Mouse (Mus musculus): ENCODE data around the gene Dscam.
A peak's percentile ranks its signal among the peaks of the same experiment; 100 is the strongest.

Dscam gene

GRCm38 (mm10) chr16:96722135-96722534, 448.4 kb downstream of the Dscam start:
- DNase-seq (ENCODE audit: low spot score), result no peak

GRCm38 (mm10) chr16:96721241-96721640, 449.3 kb downstream of the Dscam start:
- DNase-seq (ENCODE audit: low spot score), result no peak

GRCm38 (mm10) chr16:96720666-96721065, 449.9 kb downstream of the Dscam start:
- DNase-seq (ENCODE audit: low spot score), result no peak

DNA sequence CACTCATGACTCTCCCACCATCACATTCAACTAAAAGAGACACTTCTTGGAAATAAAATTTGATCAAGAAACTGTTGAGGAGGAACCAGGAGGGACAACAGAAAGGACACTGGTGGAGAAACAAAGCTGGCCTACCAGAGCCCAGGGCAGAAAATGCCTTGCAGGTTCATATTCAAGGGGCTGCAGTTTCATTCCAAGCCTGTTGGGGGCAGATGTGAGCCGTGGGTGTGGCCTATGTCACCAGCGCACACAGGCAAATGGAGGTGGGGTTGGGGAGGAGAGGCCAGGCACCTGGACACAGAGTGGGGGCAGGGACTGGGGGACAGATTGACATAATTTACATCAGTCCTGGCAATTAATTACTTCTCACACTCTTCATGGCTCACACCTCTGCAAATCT, 452.3 kb downstream of the Dscam start:
- no peak for DNase-seq (ENCODE audit: low spot score)

GRCm38 (mm10) chr16:96716633-96717032, 453.9 kb downstream of the Dscam start:
- DNase-seq (ENCODE audit: low spot score), result no peak

GRCm38 (mm10) chr16:96711935-96712334, 458.6 kb downstream of the Dscam start:
- DNase-seq (ENCODE audit: low spot score), result no peak

GRCm38 (mm10) chr16:96700551-96700950, 470.0 kb downstream of the Dscam start:
- DNase-seq (ENCODE audit: low spot score), result peak; percentile 37

GRCm38 (mm10) chr16:96695882-96696281, 474.7 kb downstream of the Dscam start:
- peak; percentile 40 for DNase-seq (ENCODE audit: low spot score)

- no peak for DNase-seq (ENCODE audit: low spot score)
These were observed 479.0 kb downstream of the Dscam start for GRCm38 (mm10) chr16:96691576-96691975.

GRCm38 (mm10) chr16:96690052-96690451, 480.5 kb downstream of the Dscam start:
- no peak for DNase-seq (ENCODE audit: low spot score)

- DNase-seq (ENCODE audit: low spot score), result no peak
These were observed 481.1 kb downstream of the Dscam start for GRCm38 (mm10) chr16:96689419-96689818.

DNA sequence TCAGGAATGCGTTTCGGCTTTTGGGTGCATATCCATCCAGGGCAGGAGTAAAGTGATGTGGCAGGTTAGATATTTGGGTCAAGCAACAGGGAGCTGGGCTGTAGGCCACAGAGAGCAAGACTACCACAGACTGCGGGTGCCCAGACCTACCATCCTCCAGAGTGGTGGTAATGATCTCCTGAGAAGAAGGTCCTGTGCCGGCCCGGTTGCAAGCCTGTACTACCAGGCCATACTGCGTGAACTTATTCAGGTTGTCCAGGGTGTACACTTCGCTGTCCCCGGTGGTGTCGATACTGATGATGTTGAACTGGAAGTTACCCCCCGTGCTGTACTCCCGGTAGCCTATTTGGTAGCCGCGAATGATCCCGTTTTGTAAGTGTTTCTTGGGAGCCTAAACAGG, 485.5 kb downstream of the Dscam start:
- no peak for DNase-seq (ENCODE audit: low spot score)

GRCm38 (mm10) chr16:96684581-96684980, 486.0 kb downstream of the Dscam start:
- DNase-seq (ENCODE audit: low spot score), result peak; percentile 74

DNA sequence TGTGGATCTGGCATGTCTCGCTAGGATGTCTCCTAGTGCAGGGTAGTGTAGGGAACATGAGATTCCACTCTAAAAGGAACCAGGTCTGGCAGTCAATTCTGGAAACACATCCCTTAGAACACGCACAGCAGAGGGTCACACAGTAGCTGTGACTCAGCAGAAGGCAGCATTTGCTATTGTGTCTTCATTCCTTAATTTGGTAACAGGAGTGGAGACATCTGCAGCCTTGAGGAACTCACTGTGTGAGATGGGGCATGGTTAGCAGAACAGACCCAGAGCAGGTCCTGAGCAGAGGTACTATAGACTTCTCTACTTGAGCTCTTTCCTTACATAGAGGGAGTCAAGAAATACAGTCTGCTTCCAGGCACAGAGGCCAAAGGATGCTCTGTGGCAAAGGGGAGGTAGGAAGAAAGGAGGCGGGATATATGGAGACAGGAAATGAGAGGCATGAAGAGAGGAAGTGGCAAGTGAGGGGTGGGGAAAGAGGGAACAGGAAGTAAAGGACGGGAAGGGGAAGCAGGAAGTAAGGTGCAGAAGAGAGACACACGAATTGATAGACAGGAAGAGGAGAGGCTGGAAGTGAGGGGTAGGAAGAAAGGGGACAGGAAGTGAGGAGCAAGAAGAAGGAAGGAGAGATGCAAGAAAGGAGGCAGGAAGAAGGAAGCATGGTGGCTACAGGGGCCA, 488.1 kb downstream of the Dscam start:
- DNase-seq (ENCODE audit: low spot score), result no peak

- no peak for DNase-seq (ENCODE audit: low spot score)
These were observed 490.6 kb downstream of the Dscam start for GRCm38 (mm10) chr16:96679981-96680380.

DNA sequence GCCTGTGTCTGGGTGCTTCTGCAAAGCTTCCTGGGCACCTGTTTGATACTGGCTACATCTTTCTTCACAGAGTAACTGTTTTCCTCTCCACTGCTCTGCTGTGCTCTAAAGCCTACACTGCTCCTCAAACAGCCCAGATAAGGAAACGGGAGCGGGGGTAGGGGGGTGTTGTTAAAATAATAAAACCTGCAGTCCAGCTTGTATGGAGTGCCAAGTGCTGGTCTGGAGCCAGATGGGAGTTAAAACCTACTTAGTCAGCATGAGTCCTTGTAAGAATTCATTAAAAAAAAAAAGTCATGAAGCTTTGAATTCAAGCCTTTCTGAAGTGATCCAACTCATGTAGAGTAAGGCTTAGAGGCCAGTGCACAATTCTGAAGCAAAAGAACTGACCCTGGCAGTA, 493.1 kb downstream of the Dscam start:
- DNase-seq (ENCODE audit: low spot score), result no peak

- no peak for DNase-seq (ENCODE audit: low spot score)
These were observed 493.9 kb downstream of the Dscam start for GRCm38 (mm10) chr16:96676663-96677062.

DNA sequence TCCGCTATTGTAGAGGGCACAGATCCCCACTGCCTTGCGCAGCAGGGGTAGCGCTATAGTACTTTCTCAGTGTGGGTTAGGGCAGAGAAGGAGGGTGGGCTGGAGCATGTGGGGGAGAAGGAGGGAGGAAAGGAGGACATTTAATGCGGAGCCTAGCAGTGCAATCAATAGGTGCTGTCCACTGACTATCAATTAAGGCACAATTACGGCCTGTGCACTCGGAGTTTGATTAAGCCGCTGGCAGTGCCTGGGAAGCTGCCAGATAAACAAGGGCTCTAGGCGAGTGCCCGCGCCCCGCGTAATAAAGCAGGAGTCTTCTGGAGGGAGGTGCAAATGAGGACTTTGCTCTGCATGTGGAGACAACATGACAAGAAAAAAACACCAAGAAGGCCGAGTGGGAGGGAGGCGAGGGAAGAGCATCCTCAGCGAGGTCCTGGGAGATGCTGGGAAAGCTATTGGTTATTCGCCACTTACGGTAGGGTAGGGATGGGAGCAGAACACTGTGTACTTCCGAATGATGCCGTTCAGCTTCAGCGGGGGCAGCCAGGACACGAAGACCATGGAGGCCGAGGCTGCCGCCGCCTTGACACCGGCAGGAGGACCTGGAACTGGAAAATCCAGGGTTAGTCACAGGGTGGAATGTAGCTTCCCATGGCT, 497.2 kb downstream of the Dscam start:
- no peak for DNase-seq (ENCODE audit: low spot score)

- peak; percentile 48 for DNase-seq (ENCODE audit: low spot score)
These were observed 498.8 kb downstream of the Dscam start for GRCm38 (mm10) chr16:96671603-96672374.

DNA sequence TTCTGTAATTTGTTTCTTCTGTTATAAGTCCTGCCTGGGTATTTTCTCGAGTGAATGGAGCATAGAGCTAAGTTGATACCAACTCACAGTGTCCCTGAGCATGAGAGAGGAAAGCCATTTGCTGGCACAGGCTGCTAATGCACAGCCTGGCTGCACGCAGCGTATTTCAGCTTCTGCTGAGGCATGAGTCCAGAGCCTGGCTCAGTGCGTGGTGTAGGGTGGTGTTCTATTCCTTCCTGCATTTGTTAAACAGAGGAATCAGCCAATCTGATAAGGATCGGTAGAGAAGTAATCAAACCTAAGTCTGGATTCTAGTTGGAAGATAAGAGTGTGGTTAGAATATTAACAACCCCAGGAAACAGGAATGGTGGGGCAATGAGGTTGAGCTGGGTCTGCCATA, 500.8 kb downstream of the Dscam start:
- DNase-seq (ENCODE audit: low spot score), result peak; percentile 41

DNA sequence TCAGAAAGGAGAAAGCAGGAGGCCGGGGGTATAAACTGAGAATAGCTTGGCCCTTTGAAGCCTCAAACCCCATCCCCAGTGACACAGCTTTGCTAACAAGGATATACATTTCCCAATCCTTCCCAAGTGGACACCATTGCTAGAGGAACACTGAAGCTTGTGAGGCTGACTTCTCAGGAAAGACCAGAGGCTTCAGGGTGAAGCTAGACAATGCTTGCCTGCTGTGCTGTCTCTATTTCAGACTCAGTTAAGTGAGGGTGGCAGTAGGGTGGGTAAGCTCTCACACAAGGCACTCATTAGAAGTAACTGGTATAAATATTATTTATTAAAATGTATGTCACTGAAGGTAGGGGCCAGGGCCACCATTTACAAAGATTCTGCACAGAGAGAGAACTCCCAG, 502.1 kb downstream of the Dscam start:
- no peak for DNase-seq (ENCODE audit: low spot score)

DNA sequence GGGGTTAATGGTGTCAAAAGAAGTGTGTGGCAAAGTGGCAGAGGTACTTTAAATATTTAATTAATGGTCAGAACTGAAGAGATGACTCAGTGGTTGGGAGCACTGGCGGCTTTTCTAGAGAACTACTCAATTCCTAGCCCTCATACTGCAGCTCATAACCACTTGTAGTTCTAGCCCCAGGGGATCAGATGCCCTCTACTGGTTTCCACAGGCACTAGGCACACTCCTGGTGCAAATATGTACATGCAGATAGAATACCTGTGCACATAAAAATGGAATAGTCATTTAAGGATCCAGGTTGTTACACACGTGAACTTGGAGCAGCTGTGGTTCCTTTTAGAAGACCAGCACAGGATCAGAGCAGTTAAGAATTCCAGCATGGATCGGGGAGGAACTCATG, 509.5 kb downstream of the Dscam start:
- DNase-seq (ENCODE audit: low spot score), result no peak

- DNase-seq (ENCODE audit: low spot score), result no peak
These were observed 511.3 kb downstream of the Dscam start for GRCm38 (mm10) chr16:96659275-96659674.
